Mouse (Mus musculus) neural tube, embryonic 12.5 days (tissue): ENCODE results near the gene Celf2. TPM values are rescaled to one million over a fixed set of nuclear protein-coding genes. Genes with fewer than 3 reads are reported as not detected.

Experiments used
- ATAC-seq: fragments of 200-750 bp; cut with Nextera tagmentation; 2 replicates; pipeline ENCODE4 v1.8.0; 2017; ENCODE audit warnings: low read depth, mild to moderate bottlenecking, moderate TSS enrichment, moderate library complexity; ENCODE audit not compliant: low FRiP score
- H3K27ac ChIP-seq: fragments of 300-500 bp; sonication (generic); 2 replicates; pipeline ENCODE4 v1.5.1; 2016
- H3K27me3 ChIP-seq: fragments of 300-500 bp; sonication (generic); replicated peaks from 2 replicates; pipeline ENCODE4 v1.6.1; 2016; ENCODE audit warnings: mild to moderate bottlenecking
- H3K36me3 ChIP-seq: fragments of 300-500 bp; sonication (generic); 2 replicates; pipeline ENCODE4 v1.6.1; 2016; ENCODE audit warnings: mild to moderate bottlenecking
- H3K4me1 ChIP-seq: fragments of 300-500 bp; sonication (generic); 2 replicates; pipeline ENCODE4 v1.6.1; 2016
- H3K4me2 ChIP-seq: fragments of 300-500 bp; sonication (generic); replicated peaks from 2 replicates; pipeline ENCODE4 v1.6.1; 2016; ENCODE audit warnings: mild to moderate bottlenecking
- H3K4me3 ChIP-seq: fragments of 300-500 bp; sonication (generic); 2 replicates; pipeline ENCODE4 v1.5.1; 2016
- H3K9ac ChIP-seq: fragments of 300-500 bp; sonication (generic); 2 replicates; pipeline ENCODE4 v1.6.1; 2016; ENCODE audit warnings: mild to moderate bottlenecking
- H3K9me3 ChIP-seq: fragments of 300-500 bp; sonication (generic); 2 replicates; pipeline ENCODE4 v1.6.1; 2016; ENCODE audit warnings: mild to moderate bottlenecking
- WGBS: fragments of 180-500 bp; shearing (Covaris S2); methylation state at CpG from one replicate; pipeline ENCODE4 v1.1.7; 2016; 5-methylcytosine and 5-hydroxymethylcytosine counted together
- polyA plus RNA-seq: library from polyadenylated mRNA; unstranded; fragments of >200 nt; fragmentation: Nextera tagmentation; extraction: Ambion mirVana; gene quantifications from 2 replicates; pipeline ENCODE4 v1.2.1, GENCODE M21; 2016

The Celf2 gene
- polyA plus RNA-seq, 1 experiment from 2014 or later: 98.4 TPM

DNA sequence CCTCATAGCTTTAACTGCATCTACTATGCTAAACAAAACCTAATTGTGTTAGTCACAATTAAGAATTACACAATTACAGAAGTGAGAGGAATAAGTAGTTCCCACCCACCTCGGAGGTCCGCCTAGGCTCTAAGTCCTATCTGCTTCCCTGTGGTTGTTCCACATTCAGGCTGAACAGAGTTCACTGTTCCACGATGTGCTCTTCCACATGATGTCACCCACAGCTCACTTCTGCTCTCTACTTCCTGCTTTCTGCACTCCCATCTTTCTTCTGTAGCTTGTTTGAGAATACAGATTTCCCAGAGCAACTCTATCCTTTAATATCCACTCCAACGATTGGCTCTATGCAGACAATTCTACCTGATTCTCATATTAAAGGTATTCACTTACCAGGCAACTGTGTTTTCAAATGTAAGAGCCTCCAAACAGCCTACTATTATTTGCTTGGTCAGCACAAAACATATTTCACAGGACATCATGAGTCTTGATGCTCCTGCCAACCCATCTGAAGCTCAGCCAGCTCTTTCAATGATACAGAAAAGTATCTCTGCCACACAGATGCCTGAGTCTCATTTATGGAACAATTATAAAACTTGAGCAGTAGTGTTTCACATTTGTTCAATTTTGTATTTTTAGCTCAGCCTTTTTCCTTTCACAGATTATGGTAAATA is 769.2 kb downstream of the Celf2 start:
- WGBS: 85% methylated on average over 4 of the region's 4 CpGs
- H3K27ac ChIP-seq: no peak overlapping the region

DNA sequence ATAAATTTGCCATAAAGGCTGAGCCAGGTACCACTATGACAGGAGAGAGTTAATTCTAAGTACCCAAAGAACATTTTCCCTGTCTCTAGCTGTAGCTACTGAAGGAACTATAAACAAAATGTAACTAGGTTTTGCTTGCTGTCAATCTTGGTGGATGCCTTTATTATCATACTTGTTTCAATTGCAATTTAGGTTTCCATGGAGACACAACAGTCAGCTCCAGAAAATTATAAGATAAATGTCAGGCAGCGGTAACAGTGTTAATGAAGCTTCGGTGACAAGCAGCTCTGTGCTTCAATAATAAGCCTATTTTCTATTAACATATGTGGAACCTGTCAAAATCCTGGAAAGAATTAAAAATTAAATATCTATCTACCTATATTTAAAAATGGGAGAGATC is 777.3 kb downstream of the Celf2 start:
- Histone ChIP-seq H3K9ac (no peak overlapping the region), H3K27me3 (no peaks in the 10 kb centered on the region), H3K27ac (no peak overlapping the region), H3K36me3 (no peaks in the 10 kb centered on the region), H3K4me3 (no peak overlapping the region), H3K4me2 (no peak overlapping the region), H3K4me1 (0 out of 2 replicates have a peak, but pooled peaks cover 6% of the 10 kb centered on the region), H3K9me3 (no peaks in the 10 kb centered on the region)
- ATAC-seq: no peak
- 75% methylated on average over 2 of the region's 2 CpGs for WGBS

More for the DNA sequence above, 769.2 kb downstream of the Celf2 start:
- Histone ChIP-seq H3K4me1 (no peaks in the 10 kb centered on the region), H3K9me3 (no peaks in the 10 kb centered on the region), H3K9ac (no peak overlapping the region), H3K4me3 (no peak overlapping the region), H3K27me3 (no peaks in the 10 kb centered on the region), H3K36me3 (no peaks in the 10 kb centered on the region), H3K4me2 (no peak overlapping the region)
- no peak for ATAC-seq

DNA sequence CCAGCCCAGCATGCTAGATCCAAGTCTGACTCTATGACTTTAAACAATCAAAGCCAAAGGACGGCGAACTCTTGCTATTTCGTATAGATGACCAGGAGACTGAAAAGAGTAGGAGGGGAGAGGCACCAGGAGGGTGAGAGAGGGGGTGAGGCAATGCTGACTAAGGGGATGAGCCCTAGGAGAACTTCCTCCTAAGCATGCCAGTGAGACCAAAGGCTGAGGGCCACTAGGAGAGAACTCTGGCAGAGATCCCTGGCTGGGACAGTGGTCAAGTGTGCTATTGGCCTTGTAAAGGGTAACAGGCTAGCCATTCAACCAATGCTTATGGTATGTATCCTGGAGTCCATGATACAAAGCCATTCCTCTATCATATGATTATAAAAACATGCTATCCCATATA is 778.5 kb downstream of the Celf2 start:
- Histone ChIP-seq H3K27me3 (no peaks in the 10 kb centered on the region), H3K4me2 (no peak overlapping the region), H3K36me3 (no peaks in the 10 kb centered on the region), H3K4me1 (0 out of 2 replicates have a peak, but pooled peaks cover 6% of the 10 kb centered on the region), H3K27ac (no peak overlapping the region), H3K4me3 (no peak overlapping the region), H3K9ac (no peak overlapping the region), H3K9me3 (no peaks in the 10 kb centered on the region)
- 66% methylated on average over 3 of the region's 3 CpGs for WGBS
- ATAC-seq: no peak

DNA sequence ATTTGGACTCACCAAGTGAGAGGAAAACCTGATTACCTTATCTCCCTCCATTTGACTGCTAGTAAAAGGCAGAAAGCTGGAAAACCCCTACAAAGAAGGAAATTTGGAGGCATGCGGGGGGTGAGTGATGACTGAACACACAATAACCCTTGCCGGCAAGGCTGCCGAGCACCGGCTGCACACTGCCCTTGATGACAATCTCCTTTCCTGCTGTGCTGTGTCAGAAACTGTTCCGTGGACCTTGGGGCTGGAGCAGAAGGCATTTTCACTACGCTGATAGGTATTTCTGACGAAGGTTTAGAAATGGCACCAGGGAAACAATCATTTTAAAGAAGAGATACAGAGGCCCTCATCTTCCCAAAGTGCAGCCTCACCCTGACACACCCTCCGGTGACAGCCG is 779.4 kb downstream of the Celf2 start:
- 40% methylated on average over 9 of the region's 9 CpGs for WGBS
- Histone ChIP-seq H3K36me3 (no peaks in the 10 kb centered on the region), H3K9ac (no peak overlapping the region), H3K4me2 (no peak overlapping the region), H3K9me3 (no peaks in the 10 kb centered on the region), H3K4me3 (no peak overlapping the region), H3K4me1 (0 out of 2 replicates have a peak, but pooled peaks cover 6% of the 10 kb centered on the region), H3K27me3 (no peaks in the 10 kb centered on the region), H3K27ac (no peak overlapping the region)
- no peak for ATAC-seq

DNA sequence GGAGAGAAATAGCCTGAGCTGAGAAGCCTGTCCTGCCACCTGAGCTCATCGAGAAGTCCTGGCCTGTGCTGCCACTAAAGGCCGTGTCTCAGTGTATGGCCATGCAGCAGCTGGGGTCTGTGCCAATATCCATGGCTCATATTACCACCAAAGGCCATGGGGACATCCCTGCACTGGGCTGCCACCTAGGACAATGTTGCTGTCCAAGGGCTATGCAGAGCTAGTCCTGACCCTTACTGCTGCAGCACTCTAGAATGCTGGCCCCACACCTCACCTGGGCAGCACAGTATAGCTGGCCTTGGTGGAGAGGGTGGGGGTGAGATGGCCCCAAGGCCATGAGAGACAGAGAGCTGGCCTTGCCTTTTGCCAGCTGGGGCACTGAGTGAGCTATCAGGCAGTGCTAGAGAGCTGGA is 780.5 kb downstream of the Celf2 start:
- 82% methylated on average over 2 of the region's 2 CpGs for WGBS
- 0 out of 2 replicates have a peak, but pooled peaks have one; percentile 38 for ATAC-seq
- H3K9ac ChIP-seq: no peak overlapping the region
- H3K27ac ChIP-seq: no peak overlapping the region
- H3K9me3 ChIP-seq: no peaks in the 10 kb centered on the region
- H3K4me3 ChIP-seq: no peak overlapping the region
- no peaks in the 10 kb centered on the region for H3K36me3 ChIP-seq
- no peaks in the 10 kb centered on the region for H3K27me3 ChIP-seq
- H3K4me2 ChIP-seq: no peak overlapping the region
- H3K4me1 ChIP-seq: 0 out of 2 replicates have a peak, but pooled peaks cover 6% of the 10 kb centered on the region

DNA sequence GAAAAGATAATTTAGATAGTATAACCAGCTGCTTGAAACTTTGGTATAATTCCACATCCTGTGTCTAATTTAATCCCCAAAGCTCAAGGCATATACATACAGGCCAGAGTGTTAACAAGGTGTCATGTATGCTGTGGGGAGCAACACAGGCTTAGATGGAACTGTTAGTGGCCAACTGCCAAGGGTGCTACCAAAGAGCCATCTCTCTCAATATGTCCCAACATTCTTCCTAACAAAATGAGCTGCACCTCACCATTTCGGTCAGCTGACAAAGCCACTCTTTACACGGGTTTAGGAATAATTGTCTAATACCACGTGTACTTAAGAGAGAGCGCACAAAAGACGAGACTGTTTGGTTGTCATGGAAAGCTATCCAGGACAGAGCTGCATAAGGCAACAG is 782.0 kb downstream of the Celf2 start:
- Histone ChIP-seq H3K36me3 (no peaks in the 10 kb centered on the region), H3K4me2 (no peak overlapping the region), H3K9me3 (no peaks in the 10 kb centered on the region), H3K27ac (no peak overlapping the region), H3K4me1 (peaks cover 12% of the 10 kb centered on the region), H3K9ac (no peak overlapping the region), H3K4me3 (no peak overlapping the region), H3K27me3 (no peaks in the 10 kb centered on the region)
- ATAC-seq: no peak
- WGBS: 76% methylated on average over 5 of the region's 5 CpGs

DNA sequence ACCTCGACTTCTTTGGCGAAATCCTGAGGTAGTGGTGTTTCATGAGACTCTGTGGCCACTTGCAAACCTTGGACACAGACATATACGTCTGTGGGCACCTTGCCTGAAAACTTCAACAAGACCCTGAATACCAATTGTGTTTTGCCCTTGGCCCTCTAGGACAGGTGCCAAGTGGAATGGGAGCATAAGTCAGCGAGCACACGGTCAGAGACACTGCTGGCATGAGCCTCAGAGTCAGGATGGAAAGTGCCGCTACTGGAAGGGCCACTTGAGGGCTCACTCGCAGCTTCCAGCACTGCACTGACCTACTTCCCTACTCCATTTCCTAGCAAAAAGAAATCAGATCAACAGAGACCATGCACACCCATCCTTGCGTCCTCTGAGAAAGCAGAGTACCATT is 783.3 kb downstream of the Celf2 start:
- Histone ChIP-seq H3K9ac (no peak overlapping the region), H3K27me3 (no peaks in the 10 kb centered on the region), H3K4me2 (no peak overlapping the region), H3K36me3 (no peaks in the 10 kb centered on the region), H3K4me3 (no peak overlapping the region), H3K27ac (no peak overlapping the region), H3K4me1 (peaks cover 15% of the 10 kb centered on the region), H3K9me3 (no peaks in the 10 kb centered on the region)
- no peak for ATAC-seq
- 78% methylated on average over 8 of the region's 8 CpGs for WGBS

DNA sequence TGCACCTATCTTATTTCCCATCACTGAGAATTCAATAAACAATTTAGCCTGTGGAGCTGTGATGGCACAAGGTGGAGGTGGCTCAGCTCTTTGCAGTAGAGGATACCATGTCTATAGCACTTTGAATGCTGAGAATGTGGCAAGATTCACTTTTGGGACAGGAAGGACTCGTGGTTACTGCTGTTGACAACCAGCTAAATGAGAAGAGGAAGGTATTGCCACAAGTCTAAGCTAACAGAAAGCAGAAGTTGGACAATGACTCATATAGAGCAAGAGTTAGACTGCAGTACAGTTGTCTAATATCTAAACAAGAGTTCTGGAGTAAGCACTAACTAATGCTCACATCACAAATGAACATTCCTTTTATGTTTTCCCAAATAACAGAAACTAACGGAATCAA is 785.8 kb downstream of the Celf2 start:
- Histone ChIP-seq H3K4me3 (no peak overlapping the region), H3K27me3 (no peaks in the 10 kb centered on the region), H3K4me1 (peaks cover 16% of the 10 kb centered on the region), H3K9me3 (no peaks in the 10 kb centered on the region), H3K27ac (no peak overlapping the region), H3K36me3 (no peaks in the 10 kb centered on the region), H3K4me2 (no peak overlapping the region), H3K9ac (no peak overlapping the region)
- no peak for ATAC-seq
- 88% methylated on average over 2 of the region's 2 CpGs for WGBS

DNA sequence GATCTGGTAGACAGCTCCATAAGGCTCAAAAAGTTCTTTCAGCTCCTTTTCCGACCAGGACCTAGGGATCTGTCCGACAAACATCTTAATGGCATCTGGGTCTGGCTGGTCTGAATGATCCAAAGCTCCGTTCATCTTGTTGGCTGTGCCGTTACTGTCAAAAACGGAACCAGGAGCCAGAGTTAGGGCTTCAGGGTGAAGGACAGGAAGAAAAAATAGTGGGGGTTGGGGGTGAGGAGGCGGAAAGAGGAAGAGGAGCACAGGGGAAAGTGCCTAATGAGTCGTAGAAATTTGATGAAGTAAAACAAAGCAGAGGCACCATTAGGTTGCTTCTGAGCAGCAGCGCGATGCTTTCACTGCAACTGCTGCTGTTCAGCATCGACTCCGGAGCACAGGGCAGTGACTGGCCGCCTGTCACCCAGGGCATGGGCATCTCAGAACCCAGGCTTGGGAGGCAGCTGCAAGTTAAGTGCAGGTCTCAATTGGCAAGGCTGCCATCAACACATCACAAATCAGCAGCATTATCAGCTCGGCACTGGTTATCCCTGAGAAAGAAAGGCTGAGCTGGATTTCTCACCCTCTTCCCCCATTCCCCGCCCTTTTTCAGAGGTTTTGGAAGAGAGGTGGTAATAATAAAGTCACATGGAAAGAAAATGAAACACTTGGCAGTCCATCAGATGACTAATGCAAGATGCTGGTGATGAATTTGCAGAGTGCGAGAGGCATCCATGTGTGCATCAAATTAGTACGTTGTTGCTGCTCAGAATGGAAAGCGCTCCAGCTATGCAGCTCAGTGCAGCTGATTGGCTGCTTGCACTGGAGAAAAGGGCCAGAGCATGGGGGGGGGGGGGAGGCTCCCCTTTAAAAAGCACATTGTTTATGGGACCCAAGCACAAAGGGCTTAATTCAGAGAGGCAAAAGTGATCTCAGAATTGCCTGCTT is 787.6 kb downstream of the Celf2 start:
- H3K9me3 ChIP-seq: no peaks in the 10 kb centered on the region
- peaks cover 16% of the 10 kb centered on the region for H3K4me1 ChIP-seq
- peak overlapping the region; percentile 71 for H3K4me2 ChIP-seq
- 2% methylated on average over 17 of the region's 17 CpGs for WGBS
- H3K9ac ChIP-seq: peak overlapping the region; percentile 38
- H3K27me3 ChIP-seq: no peaks in the 10 kb centered on the region
- peak overlapping the region; percentile 39 for H3K4me3 ChIP-seq
- H3K27ac ChIP-seq: peak overlapping the region; percentile 13
- no peaks in the 10 kb centered on the region for H3K36me3 ChIP-seq
- ATAC-seq: peak; percentile 88

DNA sequence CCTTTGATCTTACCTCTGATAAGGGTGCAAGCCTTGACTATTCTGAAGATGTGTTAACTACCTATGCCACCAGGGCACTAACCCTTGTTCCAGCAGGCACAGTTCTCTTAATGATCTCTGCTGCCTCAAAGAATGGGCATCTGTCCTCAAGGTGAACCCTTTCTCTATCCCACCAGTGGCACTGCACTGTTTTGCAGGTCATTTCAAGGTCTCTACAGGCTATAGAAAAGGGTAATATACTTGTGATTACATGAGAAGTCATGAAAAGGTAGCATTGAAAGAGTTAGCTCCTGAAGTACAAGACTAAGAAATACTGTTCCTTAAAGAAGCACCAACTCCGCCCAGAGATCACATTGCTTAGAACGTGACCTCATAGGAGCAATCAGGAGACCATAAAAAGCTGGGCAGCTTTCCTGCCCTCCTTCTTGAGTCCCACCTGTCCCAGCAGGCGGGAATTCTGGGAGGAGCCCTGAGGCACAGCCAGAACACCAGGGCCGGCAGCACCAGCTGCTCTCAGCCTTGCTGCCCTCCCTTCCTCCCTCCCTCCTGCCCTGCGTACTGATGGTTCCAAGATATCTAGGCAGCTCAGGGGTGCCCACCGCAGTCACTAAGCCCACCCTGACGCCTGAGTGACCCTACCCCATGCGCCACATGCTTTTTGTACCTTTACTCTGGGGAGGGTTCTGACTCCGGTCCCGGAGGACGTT is 788.5 kb downstream of the Celf2 start:
- H3K4me1 ChIP-seq: peaks cover 16% of the 10 kb centered on the region
- WGBS: 9% methylated on average over 11 of the region's 11 CpGs
- no peaks in the 10 kb centered on the region for H3K36me3 ChIP-seq
- H3K4me2 ChIP-seq: peak overlapping the region; percentile 71
- peak; percentile 84 for ATAC-seq
- H3K27ac ChIP-seq: peak overlapping the region; percentile 13; the same call in 1 of the 2 replicates
- peak overlapping the region; percentile 38 for H3K9ac ChIP-seq
- no peaks in the 10 kb centered on the region for H3K27me3 ChIP-seq
- no peaks in the 10 kb centered on the region for H3K9me3 ChIP-seq
- H3K4me3 ChIP-seq: peak overlapping the region; percentile 39

DNA sequence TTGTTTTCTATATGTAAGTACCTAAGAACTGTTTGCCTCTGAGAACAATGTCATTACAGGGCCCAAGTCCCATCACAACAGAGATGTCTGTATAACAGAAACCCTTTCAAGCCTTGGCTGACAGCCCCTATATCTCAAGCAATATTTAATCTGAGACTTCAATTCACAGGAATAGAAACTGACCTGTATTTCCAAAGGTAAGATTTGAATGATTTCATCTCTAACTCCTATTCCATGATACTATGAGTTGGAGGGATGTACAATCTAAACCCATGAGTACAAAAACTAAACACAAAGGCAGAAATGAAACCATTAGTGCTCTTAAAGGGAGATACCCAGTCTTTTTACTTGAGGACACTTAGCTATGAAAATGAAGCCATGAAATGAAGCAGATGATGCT is 790.5 kb downstream of the Celf2 start:
- no peaks in the 10 kb centered on the region for H3K27me3 ChIP-seq
- no peak overlapping the region for H3K27ac ChIP-seq
- H3K4me3 ChIP-seq: no peak overlapping the region
- ATAC-seq: no peak
- H3K9me3 ChIP-seq: no peaks in the 10 kb centered on the region
- no peaks in the 10 kb centered on the region for H3K36me3 ChIP-seq
- H3K4me1 ChIP-seq: peaks cover 16% of the 10 kb centered on the region
- no peak overlapping the region for H3K9ac ChIP-seq
- H3K4me2 ChIP-seq: no peak overlapping the region; the same call in 1 of the 2 replicates

DNA sequence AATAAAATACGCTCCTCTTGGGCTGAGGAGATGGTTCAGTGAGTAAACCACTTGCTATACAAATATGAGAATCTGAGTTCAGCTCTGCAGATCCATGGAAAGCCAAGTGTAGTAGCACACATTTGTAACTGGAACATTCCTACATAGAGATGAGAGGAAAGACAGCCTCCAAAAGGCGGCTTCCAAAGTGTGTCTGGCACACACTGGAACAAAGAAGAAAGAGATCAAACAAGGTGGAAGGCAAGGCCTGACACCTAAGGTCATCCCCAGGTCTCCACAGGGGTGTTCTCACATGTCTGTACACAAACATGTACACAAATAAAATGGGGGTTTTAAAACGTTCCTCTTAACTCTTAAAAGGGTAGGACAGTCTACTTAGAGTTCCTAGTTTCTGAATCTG is 791.4 kb downstream of the Celf2 start:
- no peak overlapping the region for H3K27ac ChIP-seq
- no peaks in the 10 kb centered on the region for H3K9me3 ChIP-seq
- no peak for ATAC-seq
- peaks cover 16% of the 10 kb centered on the region for H3K4me1 ChIP-seq
- WGBS: 73% methylated on average over 3 of the region's 3 CpGs
- no peak overlapping the region for H3K4me3 ChIP-seq
- no peak overlapping the region for H3K9ac ChIP-seq
- H3K4me2 ChIP-seq: no peak overlapping the region
- no peaks in the 10 kb centered on the region for H3K36me3 ChIP-seq
- H3K27me3 ChIP-seq: no peaks in the 10 kb centered on the region
